10 mouse cellular contexts compared by ENCODE assay signal in genomic region chr6:97222931-97223467, GRCm38 (mm10). TPM values are rescaled to one million over a fixed set of nuclear protein-coding genes. Genes with fewer than 3 reads are reported as not detected.
A peak's percentile ranks its signal among the peaks of the same experiment; 100 is the strongest.
DNase-seq lines count a peak whose midpoint lies in the region; ATAC-seq and TF ChIP-seq lines count a peak whose summit lies in the region.
"Had no signal": no experiment of that assay in that cellular context is flagged by ENCODE, and none has a peak within 500 bp of the region (broad histone marks: within the 10 kb centered on the region; RNA-seq: fewer than 3 reads in every experiment).

No protein-coding gene starts in this region.

- 43% methylated on average over 5 of the region's 5 CpGs for WGBS in embryonic facial prominence, embryonic 14.5 days
- WGBS in liver, embryonic 11.5 days, result 29% methylated on average over 5 of the region's 5 CpGs
- WGBS in lung, postnatal 0 days, result 41% methylated on average over 5 of the region's 5 CpGs

- peak overlapping the region; percentile 1; the same call in 1 of the 2 replicates for H3K4me2 ChIP-seq in embryonic facial prominence, embryonic 14.5 days (ENCODE audit: low read depth, low read length)
- H3K4me2 ChIP-seq in liver, embryonic 11.5 days, result peak overlapping the region; percentile 50
- H3K4me2 ChIP-seq in lung, postnatal 0 days (replicated peaks; ENCODE audit: low read depth, low read length), result no peak overlapping the region
- H3K4me2 ChIP-seq: midbrain, embryonic 13.5 days had no signal

- peak; percentile 36 for DNase-seq in thymus, postnatal 0 days (ENCODE audit: low spot score)
- no peak for DNase-seq in thymus, postnatal 25 days
- DNase-seq in embryonic facial prominence, embryonic 14.5 days (ENCODE audit: low spot score), result peak; percentile 86
- DNase-seq in liver, embryonic 11.5 days (ENCODE audit: low spot score), result no peak
- DNase-seq in adrenal gland, postnatal 36 days, result no peak
- no peak for DNase-seq in cerebellum, adult 9-11 months
- DNase-seq in lung, postnatal 0 days (ENCODE audit: low spot score), result no peak
- DNase-seq: kidney, adult 18-20 months had no signal

- H3K4me1 ChIP-seq in embryonic facial prominence, embryonic 14.5 days (ENCODE audit: control insufficient read depth, insufficient read depth, low read length), result peaks cover 21% of the 10 kb centered on the region
- H3K4me1 ChIP-seq in liver, embryonic 11.5 days (replicated peaks; ENCODE audit: control insufficient read depth, insufficient read depth, low read length), result peaks cover 32% of the 10 kb centered on the region
- H3K4me1 ChIP-seq in lung, postnatal 0 days (ENCODE audit: insufficient read depth, low read depth, low read length), result 0 out of 2 replicates have a peak, but pooled peaks cover 4% of the 10 kb centered on the region

- no peak overlapping the region for H3K9ac ChIP-seq in embryonic facial prominence, embryonic 14.5 days (ENCODE audit: low read depth, low read length)
- H3K9ac ChIP-seq in liver, embryonic 11.5 days (ENCODE audit: low read depth, low read length), result no peak overlapping the region
- H3K9ac ChIP-seq in lung, postnatal 0 days (replicated peaks; ENCODE audit: low read depth), result no peak overlapping the region
- H3K9ac ChIP-seq: midbrain, embryonic 13.5 days had no signal

- H3K9me3 ChIP-seq in embryonic facial prominence, embryonic 14.5 days (ENCODE audit: control insufficient read depth, low read length), result no peaks in the 10 kb centered on the region
- H3K9me3 ChIP-seq in liver, embryonic 11.5 days (ENCODE audit: control insufficient read depth, low read length), result no peaks in the 10 kb centered on the region
- H3K9me3 ChIP-seq in lung, postnatal 0 days (ENCODE audit: low read length), result no peaks in the 10 kb centered on the region
- H3K9me3 ChIP-seq: midbrain, embryonic 13.5 days had no signal

- peak; percentile 54; the same call in 1 of the 2 replicates for ATAC-seq in embryonic facial prominence, embryonic 14.5 days (ENCODE audit: low read depth)
- ATAC-seq in liver, embryonic 11.5 days (replicated peaks; ENCODE audit: low FRiP score), result no peak
- no peak for ATAC-seq in lung, postnatal 0 days
- ATAC-seq: midbrain, embryonic 13.5 days had no signal

- TF ChIP-seq EP300 in lung, postnatal 0 days (IDR thresholded peaks at IDR 0.05), result no peak

- H3K27ac ChIP-seq in embryonic facial prominence, embryonic 14.5 days (replicated peaks; ENCODE audit: low read depth, low read length), result peak overlapping the region; percentile 54
- peak overlapping the region; percentile 13; the same call in 1 of the 2 replicates for H3K27ac ChIP-seq in liver, embryonic 11.5 days (ENCODE audit: low read depth, low read length)
- no peak overlapping the region for H3K27ac ChIP-seq in lung, postnatal 0 days (ENCODE audit: low read length)
- H3K27ac ChIP-seq: midbrain, embryonic 13.5 days had no signal

- no peaks in the 10 kb centered on the region for H3K36me3 ChIP-seq in embryonic facial prominence, embryonic 14.5 days (ENCODE audit: control insufficient read depth, insufficient read depth, low read length)
- H3K36me3 ChIP-seq in liver, embryonic 11.5 days (ENCODE audit: control insufficient read depth, insufficient read depth, low read length), result no peaks in the 10 kb centered on the region; the same call in 1 of the 2 replicates
- H3K36me3 ChIP-seq in lung, postnatal 0 days (ENCODE audit: insufficient read depth, low read length), result no peaks in the 10 kb centered on the region

- no peaks in the 10 kb centered on the region for H3K27me3 ChIP-seq in embryonic facial prominence, embryonic 14.5 days (replicated peaks; ENCODE audit: control insufficient read depth, insufficient read depth, low read length)
- H3K27me3 ChIP-seq in liver, embryonic 11.5 days (replicated peaks; ENCODE audit: control insufficient read depth, insufficient read depth, low read length), result no peaks in the 10 kb centered on the region
- H3K27me3 ChIP-seq in lung, postnatal 0 days (replicated peaks; ENCODE audit: insufficient read depth, low read length), result no peaks in the 10 kb centered on the region
- H3K27me3 ChIP-seq: midbrain, embryonic 13.5 days had no signal

- no peak overlapping the region for H3K4me3 ChIP-seq in embryonic facial prominence, embryonic 14.5 days (ENCODE audit: low read depth, low read length)
- no peak overlapping the region for H3K4me3 ChIP-seq in liver, embryonic 11.5 days (ENCODE audit: low read depth, low read length)
- H3K4me3 ChIP-seq in lung, postnatal 0 days (ENCODE audit: low read depth, low read length), result no peak overlapping the region
- H3K4me3 ChIP-seq: erythroblast, embryonic 14.5 days; midbrain, embryonic 13.5 days had no signal

- no peak for TF ChIP-seq CTCF in lung, postnatal 0 days (IDR thresholded peaks at IDR 0.05)

RNA-seq across cellular contexts. Expression of gene Arl6ip5, which starts 12.5 kb away (rescaled TPM):
- 105 and 112 TPM in 2 replicates for polyA plus RNA-seq in thymus, postnatal 0 days (2015; fragmentation: Nextera tagmentation; extraction: Ambion mirVana)
- 78.1 and 78.3 TPM in 2 replicates for polyA plus RNA-seq in embryonic facial prominence, embryonic 14.5 days (2014; fragmentation: Nextera tagmentation; extraction: Ambion mirVana)
- 36.4 and 38.6 TPM in 2 replicates for polyA plus RNA-seq in liver, embryonic 11.5 days (2014; fragmentation: Nextera tagmentation; extraction: Ambion mirVana)
- 100 to 1,000 TPM; 121 to 138 TPM for total RNA-seq in adrenal gland, postnatal 36 days (2021)
- polyA plus RNA-seq in lung, postnatal 0 days (2015; fragmentation: Nextera tagmentation; extraction: Ambion mirVana), result 90.3 and 91.9 TPM in 2 replicates

RNA-seq across cellular contexts. Expression of gene Uba3, which starts 17.6 kb away (rescaled TPM):
- polyA plus RNA-seq in thymus, postnatal 0 days (2015; fragmentation: Nextera tagmentation; extraction: Ambion mirVana), result 53.1 and 55.4 TPM in 2 replicates
- polyA plus RNA-seq in embryonic facial prominence, embryonic 14.5 days (2014; fragmentation: Nextera tagmentation; extraction: Ambion mirVana), result 77.7 and 88.3 TPM in 2 replicates
- 60.5 and 65.3 TPM in 2 replicates for polyA plus RNA-seq in liver, embryonic 11.5 days (2014; fragmentation: Nextera tagmentation; extraction: Ambion mirVana)
- 10 to 100 TPM; 59.1 to 66.2 TPM for total RNA-seq in adrenal gland, postnatal 36 days (2021)
- 35.8 and 43.2 TPM in 2 replicates for polyA plus RNA-seq in lung, postnatal 0 days (2015; fragmentation: Nextera tagmentation; extraction: Ambion mirVana)

RNA-seq across cellular contexts. Expression of gene Lmod3, which starts 29.6 kb away (rescaled TPM):
- polyA plus RNA-seq in thymus, postnatal 0 days (2015; fragmentation: Nextera tagmentation; extraction: Ambion mirVana), result 0.13 and 0.18 TPM in 2 replicates
- 17.1 and 21.6 TPM in 2 replicates for polyA plus RNA-seq in embryonic facial prominence, embryonic 14.5 days (2014; fragmentation: Nextera tagmentation; extraction: Ambion mirVana)
- polyA plus RNA-seq in liver, embryonic 11.5 days (2014; fragmentation: Nextera tagmentation; extraction: Ambion mirVana), result 0.08 TPM in 1 of 2 replicates, not detected in the other
- total RNA-seq in adrenal gland, postnatal 36 days (2021), result not detected
- polyA plus RNA-seq in lung, postnatal 0 days (2015; fragmentation: Nextera tagmentation; extraction: Ambion mirVana), result 0.24 and 0.31 TPM in 2 replicates
- polyA plus RNA-seq: erythroblast, embryonic 14.5 days had no signal

RNA-seq across cellular contexts. Expression of gene Tmf1, which starts 44.1 kb away (rescaled TPM):
- 43.9 and 50.8 TPM in 2 replicates for polyA plus RNA-seq in thymus, postnatal 0 days (2015; fragmentation: Nextera tagmentation; extraction: Ambion mirVana)
- 36.4 and 37.7 TPM in 2 replicates for polyA plus RNA-seq in embryonic facial prominence, embryonic 14.5 days (2014; fragmentation: Nextera tagmentation; extraction: Ambion mirVana)
- polyA plus RNA-seq in liver, embryonic 11.5 days (2014; fragmentation: Nextera tagmentation; extraction: Ambion mirVana), result 21.1 and 21.8 TPM in 2 replicates
- total RNA-seq in adrenal gland, postnatal 36 days (2021), result 10 to 100 TPM; 52.9 to 53.6 TPM
- polyA plus RNA-seq in lung, postnatal 0 days (2015; fragmentation: Nextera tagmentation; extraction: Ambion mirVana), result 51.0 and 53.9 TPM in 2 replicates

Comparison
In these comparisons a context has a peak if more than half of its experiments do, and no peak if none do; other contexts are left out.
1. DNase-seq: peak in thymus, postnatal 0 days (single experiment) and embryonic facial prominence, embryonic 14.5 days (single experiment); none in thymus, postnatal 25 days (single experiment), liver, embryonic 11.5 days (single experiment), adrenal gland, postnatal 36 days (0 of 2), cerebellum, adult 9-11 months (single experiment) and lung, postnatal 0 days (single experiment).
2. RNA of gene Lmod3, which starts 29.6 kb away (polyA plus RNA-seq): 17.1 to 21.6 TPM in embryonic facial prominence, embryonic 14.5 days; 0.24 to 0.31 TPM in lung, postnatal 0 days, 0.13 to 0.18 TPM in thymus, postnatal 0 days and 0.08 TPM in liver, embryonic 11.5 days; every median in the first group is over 10 times any median in the second.